Mouse (Mus musculus) forelimb bud, embryonic 11.5 days (tissue): ENCODE measurements around the gene Olfr1028.

Source experiments
- DNase-seq: peaks from one replicate; pipeline ENCODE4 v3.0.0-alpha.2; 2012; ENCODE audit warnings: low read depth, low spot score

Olfr1028 gene

DNA sequence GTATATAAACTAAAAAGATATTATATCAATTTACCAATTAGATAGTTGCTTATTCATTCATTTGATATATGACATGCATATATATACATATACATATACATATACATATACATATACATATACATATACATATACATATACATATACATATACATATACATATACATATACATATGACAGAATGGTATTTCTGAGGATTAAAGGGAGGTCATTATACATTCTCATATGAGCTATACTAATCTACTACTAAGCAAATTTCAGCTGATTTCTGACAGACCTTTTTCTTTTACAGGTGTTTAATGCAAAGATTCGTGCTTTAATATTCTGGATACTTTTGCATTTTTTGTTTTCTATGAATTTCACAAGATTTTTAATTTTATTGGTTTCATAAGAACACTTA is at the start of gene Olfr1028:
Olfr1028 (plus strand) TSS at position 301 of the 400 bp plus-strand sequence.
- no peak for DNase-seq

DNA sequence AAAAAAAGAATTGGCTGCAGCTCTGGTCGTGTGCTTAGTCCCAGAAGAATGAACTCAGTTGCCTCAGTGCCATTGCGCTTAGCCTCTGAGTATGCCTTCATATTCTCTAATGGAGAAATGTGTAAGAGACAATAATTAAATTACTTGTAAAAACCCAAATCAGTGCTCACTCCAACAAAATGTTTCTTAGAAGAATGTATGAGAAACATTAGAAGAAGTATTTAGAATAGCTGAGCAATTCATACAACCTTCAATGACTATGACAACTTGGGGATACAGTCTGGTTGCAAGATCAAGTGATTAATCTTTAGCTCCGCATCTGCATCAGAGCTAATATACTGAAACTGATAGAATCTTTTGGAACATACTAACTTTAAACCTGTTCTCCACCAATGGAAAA is 45.3 kb upstream of the Olfr1028 start, which contains the start of gene Olfr1024:
Olfr1024 (minus strand) TSS at position 101 of the 400 bp plus-strand sequence.
- DNase-seq, result no peak

DNA sequence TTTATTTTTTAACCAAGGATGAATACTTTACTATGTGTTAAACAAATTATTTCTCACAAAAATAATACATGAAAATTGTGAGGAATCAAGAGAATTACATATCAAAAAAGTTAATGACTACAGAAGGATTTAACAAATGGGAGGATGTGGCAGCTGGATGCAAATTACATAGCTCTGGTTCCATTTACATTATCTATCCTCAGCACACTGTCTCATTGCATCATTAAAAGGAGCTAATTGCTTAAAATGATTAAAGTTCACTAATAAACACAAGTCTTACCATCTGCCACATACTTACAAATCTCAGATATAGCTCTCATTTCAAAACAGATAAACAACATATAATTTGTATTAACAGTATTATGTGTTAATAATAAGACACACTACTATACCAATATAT is 37.0 kb upstream of the Olfr1028 start:
- DNase-seq, result no peak

DNA sequence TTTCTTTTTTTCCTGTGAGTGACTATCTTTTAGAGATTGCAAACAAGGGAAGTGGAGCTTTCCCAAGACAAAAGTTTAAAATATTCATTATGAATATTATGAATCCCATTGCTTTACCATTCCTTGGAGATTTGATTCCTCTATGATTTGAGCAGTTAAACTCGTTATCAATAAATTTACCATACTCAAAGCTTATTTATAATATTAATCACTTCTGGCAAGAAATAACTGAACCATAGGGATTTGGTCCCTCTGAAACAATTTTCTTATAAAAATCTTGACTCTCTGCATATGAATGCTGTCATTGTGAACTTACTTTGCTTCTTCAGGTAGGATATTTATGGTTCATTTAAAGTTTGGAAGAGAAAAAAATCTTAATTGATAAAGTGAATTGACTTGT is 35.3 kb upstream of the Olfr1028 start, which contains the start of gene Olfr1025-ps1:
Olfr1025-ps1 (plus strand) TSS at position 301 of the 400 bp plus-strand sequence.
- DNase-seq, result no peak

DNA sequence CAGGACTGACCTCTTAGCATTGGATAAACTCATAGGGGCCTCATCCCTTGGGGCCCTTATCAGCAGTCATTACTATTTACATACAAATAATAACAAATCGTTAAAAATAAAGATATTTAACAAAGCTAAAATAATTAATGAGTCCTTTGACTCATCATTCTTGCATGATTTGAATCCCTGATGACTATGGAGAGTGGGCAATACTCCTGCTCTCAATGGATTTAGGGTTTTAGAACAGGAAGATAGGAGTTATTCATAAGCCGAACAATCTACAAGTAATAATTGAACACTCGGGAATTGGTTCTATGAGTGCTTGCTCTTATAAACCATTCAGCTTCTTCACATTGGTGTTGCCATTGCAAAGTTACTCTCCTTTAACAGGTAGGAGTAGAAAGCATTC is 29.0 kb upstream of the Olfr1028 start, which contains the start of gene Olfr1026:
Olfr1026 (plus strand) TSS at position 301 of the 400 bp plus-strand sequence.
- DNase-seq, result no peak

DNA sequence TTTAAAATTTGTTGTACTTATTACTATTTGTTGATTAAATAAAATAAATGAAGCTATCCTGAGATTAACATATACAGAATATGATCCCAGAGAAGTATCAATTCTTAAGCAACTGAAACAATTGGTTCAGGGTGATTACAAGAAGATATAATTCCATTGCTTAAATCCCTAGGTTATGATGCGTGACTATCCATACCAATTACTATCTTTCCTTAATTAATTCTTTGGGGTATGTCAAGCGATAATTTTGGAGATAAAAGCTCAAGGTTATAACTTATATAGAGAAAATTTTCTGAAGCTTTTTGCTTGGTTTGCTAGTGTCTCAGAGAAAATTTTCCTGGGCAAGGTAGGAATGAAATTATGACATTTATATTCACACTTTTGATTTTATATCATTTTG is 23.4 kb downstream of the Olfr1028 start, which contains the start of gene Olfr1029:
Olfr1029 (plus strand) TSS at position 301 of the 400 bp plus-strand sequence.
- no peak for DNase-seq

DNA sequence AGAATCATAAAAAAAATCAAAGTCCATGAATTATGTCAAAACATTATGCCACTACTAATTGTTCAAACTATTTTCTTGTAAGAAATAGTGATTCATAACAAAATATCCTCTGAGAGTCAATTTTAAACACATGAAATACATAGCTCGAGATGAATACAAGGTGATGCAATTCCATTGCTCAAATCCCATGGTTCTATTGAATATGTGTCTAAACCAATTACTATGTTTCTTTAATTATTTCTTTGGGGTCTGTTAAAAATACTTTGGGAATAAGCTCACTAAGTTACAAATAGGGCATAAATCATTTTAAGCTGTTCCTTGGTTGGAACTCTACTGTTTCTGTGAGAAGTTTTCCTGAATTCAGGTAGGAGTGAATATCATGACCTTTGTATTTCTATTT is 28.7 kb downstream of the Olfr1028 start, which contains the start of gene Olfr1030:
Olfr1030 (plus strand) TSS at position 301 of the 400 bp plus-strand sequence.
- DNase-seq, result no peak

DNA sequence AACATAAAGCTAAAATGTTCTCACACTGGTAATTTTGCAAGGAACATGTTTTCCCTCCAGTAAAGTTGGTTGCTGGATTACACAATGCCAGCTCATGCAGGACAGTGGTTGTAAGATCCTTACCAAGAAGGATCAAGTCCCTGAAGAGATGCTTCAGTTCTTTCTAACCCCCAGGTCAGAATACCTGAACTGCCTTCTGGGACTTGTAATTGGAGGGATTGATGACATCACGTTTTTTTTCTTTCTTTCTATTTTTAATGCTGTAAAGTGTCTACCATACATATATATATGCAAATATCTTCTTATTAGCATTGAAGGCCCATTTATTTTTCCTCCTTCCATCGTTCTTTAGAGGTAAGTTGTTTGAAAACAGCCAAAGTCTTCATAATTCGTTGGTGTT is 39.8 kb downstream of the Olfr1028 start, which contains the start of gene Olfr1031:
Olfr1031 (plus strand) TSS at position 301 of the 400 bp plus-strand sequence.
- no peak for DNase-seq
